Mouse (Mus musculus): Measurements from ENCODE around the gene Notch3.
A peak's percentile ranks its signal among the peaks of the same experiment; 100 is the strongest.
"Not testable (repeated sequence)": the region's sequence is repeated elsewhere in the genome, so short reads cannot be mapped to it uniquely, and the experiment has no call there.

Notch3 gene

GRCm38 (mm10) chr17:32165266-32165802, 1.3 kb downstream of the Notch3 start:
- DNase-seq, result no peak

- no peak for DNase-seq
These were observed 1.9 kb downstream of the Notch3 start for GRCm38 (mm10) chr17:32164780-32165179.

- DNase-seq, result no peak
These were observed 2.6 kb downstream of the Notch3 start for GRCm38 (mm10) chr17:32163910-32164650.

DNA sequence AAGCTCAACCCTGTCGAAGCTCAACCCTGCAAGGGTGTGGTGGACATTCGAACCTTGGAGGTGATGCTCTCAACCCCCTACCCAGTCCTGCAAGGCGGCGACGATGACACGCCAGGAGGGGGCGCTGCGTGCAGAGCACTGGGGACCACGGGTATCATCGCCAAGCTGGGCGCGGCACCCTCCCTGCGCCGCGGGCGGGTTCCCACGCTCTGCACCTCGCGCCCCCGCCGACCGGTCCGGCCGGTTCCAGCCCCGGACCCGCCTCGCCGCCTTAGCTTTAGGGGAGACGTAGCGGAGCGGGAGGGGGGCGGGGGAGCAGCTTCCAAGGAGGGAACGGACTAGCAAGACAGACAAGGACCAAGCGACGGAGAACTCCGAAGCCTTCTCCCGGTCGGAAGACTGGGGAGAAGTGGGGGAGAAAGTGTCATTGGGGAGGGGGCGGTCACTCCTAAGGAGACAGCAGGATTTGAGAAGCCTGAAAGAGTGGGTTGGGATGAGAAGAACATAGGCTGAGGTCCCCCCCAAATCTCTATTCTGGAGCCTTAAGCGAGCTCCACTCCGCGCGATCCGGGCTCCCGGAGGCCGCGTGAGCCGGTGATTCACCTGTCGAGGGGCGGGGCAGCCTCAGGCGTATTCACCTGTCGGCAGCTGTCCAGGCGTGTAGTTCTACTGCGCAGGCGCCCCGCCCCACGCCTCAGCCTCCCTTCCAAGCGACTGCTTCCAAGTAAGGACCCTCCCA, 4.4 kb downstream of the Notch3 start:
- DNase-seq, result peak; percentile 32

DNA sequence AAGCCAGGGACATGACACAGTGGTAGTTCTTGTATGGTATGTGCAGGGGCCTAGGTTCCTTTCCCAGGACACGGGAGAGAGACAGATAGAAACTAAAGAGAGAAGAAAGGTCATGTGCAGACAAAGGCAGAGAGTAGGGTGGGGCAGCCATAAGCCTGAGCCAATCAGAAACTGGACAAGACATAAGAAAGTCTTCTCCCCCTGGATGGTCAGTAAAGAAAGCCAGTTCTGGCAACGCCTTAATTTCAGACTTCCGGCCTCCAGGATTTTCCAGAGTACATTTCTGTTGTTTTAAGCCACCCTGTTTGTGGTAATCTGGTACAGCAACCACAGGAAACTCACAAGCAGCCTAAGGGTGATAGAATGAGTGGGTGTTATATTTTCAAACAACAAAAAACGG, 5.8 kb downstream of the Notch3 start:
- no peak for DNase-seq

- DNase-seq, result no peak
These were observed 7.8 kb downstream of the Notch3 start for GRCm38 (mm10) chr17:32158841-32159240.

GRCm38 (mm10) chr17:32146718-32147117, 19.9 kb downstream of the Notch3 start:
- no peak for DNase-seq

DNA sequence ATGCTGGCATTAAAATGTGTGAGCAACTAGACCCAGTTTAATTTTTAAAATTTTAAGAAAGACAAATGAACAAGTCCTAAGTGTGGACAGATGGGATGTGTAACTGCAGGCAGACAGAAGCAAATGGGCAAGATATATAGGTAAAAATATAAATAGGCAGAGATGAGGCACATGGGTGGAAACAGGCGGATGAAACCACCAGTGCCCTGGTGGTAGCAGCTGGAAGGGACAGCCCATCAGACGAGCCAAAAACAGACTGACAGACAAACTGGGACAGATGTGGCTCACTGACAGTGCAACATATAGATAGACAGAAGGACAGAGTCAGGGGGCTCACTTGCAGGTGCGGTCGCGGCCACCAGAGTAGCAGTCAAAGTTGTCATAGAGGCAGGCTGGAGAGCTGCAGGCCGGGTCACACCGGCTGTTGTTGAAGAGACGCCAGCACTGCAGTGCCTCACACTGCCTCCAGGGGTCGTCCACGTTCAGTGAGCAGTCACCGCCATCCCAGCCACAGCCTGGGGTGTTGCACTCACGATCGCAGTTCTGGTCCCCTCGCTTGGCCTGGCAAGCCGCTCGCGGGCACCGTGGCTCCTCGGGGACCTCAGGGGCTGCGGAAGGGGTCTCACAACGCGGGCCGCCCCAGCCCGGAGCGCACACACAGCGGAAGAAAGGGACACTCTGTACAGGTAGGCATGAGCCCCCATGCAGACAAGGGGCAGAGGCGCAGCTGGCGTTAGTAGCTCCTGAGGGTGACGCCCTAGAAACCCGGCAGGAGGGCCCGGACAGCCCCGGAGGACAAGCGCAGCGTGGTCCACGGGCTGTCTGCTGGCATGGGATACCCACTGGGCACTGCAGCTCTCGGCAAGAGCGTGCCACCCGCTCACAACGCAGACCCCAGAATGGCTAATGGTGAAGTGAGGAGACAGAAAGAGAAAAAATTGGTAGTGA, 23.5 kb downstream of the Notch3 start:
- DNase-seq, result peak; percentile 75

- no peak for DNase-seq
These were observed 24.4 kb downstream of the Notch3 start for GRCm38 (mm10) chr17:32142234-32142633.

- DNase-seq, result no peak
These were observed 33.3 kb downstream of the Notch3 start for GRCm38 (mm10) chr17:32133375-32133774.

DNA sequence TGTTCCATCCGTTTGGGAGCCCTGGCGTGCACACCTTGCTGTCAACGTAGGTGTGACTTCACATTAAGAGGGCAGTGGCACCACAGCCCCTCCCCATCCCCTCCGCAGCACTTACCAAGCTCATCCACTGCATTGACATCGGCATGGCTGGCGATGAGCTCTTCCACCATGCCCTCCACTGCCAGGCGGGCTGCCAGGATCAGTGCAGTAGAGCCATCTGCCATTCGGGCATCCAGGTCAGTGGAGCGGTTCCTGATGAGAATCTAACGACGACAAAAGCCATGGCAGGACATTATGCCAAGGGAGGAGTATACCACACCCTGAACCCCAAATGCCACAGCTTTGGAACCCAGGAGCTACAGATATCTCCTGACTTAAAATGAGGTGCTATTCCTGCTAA, 34.6 kb downstream of the Notch3 start:
- peak; percentile 60 for DNase-seq

GRCm38 (mm10) chr17:32130506-32130905, 36.1 kb downstream of the Notch3 start:
- no peak for DNase-seq

- DNase-seq, result no peak
These were observed 39.5 kb downstream of the Notch3 start for GRCm38 (mm10) chr17:32127195-32127594.

- DNase-seq, result no peak
These were observed 41.2 kb downstream of the Notch3 start for GRCm38 (mm10) chr17:32125407-32125806.

GRCm38 (mm10) chr17:32123545-32123944, 43.1 kb downstream of the Notch3 start:
- DNase-seq, result no peak

DNA sequence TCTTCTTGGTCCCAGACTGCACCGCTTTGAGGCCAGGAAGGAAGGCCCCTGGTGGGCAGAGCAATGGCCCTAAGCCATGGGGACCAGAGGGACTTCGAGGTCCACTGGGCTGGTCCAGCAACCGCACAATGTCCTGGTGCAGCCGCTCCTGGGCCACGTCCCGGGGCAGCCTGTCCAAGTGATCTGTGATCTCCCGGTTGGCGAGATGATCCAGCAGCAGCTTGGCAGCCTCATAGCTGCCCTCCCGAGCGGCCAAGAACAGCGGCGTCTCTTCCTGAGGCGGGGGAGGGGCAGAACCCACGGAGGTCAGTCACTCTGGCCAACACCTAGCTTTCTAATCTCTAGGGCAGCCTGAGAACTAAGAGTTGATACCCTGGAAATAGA, 44.1 kb downstream of the Notch3 start:
- no peak for DNase-seq

GRCm38 (mm10) chr17:32121833-32122586, 44.6 kb downstream of the Notch3 start:
- DNase-seq, result no peak

- no peak for DNase-seq
These were observed 45.7 kb downstream of the Notch3 start for GRCm38 (mm10) chr17:32120771-32121532.

GRCm38 (mm10) chr17:32119196-32119595, 47.5 kb downstream of the Notch3 start:
- DNase-seq, result no peak

GRCm38 (mm10) chr17:32118484-32118883, 48.2 kb downstream of the Notch3 start:
- DNase-seq, result no peak

DNA sequence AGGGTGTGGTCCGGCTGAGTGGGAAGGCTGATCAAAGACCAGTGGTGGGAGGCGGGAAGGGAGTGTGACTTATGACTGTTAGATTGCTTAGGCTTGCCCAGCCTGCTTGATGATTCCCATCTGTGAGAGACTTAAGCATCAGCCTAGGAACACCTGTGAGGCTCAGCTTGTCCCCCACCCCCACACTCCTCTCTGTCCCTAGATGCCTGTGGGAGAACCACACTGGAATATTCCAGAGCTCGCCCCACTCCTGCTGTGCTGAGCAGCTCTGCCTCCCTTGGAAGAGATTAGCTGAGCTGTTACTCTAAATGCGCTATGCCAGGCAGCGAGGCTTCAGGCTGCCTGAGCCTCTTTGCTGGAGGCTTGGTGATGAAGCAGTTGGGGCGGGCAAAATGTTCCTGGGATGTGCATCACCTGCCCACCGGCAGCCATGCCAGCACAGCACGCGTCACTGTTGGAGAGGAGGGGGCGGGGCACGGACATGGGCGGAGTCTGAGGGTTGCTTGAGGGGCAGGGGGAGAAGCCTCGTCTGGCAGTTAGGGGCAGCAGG, 48.7 kb downstream of the Notch3 start:
- DNase-seq, result not testable (repeated sequence)
